ENCODE assay signal across 8 mouse cellular contexts in genomic region chr15:6622512-6622911, GRCm38 (mm10).
DNase-seq lines count a peak whose midpoint lies in the region; ATAC-seq lines count a peak whose summit lies in the region.

No protein-coding gene starts in this region.

- no peak overlapping the region for H3K27ac ChIP-seq in liver, embryonic 16.5 days (ENCODE audit: low read length)

- H3K4me1 ChIP-seq in liver, embryonic 16.5 days (ENCODE audit: control insufficient read depth, low read depth, low read length), result peaks cover 13% of the 10 kb centered on the region

- DNase-seq in 416B (ENCODE audit: low read depth) (peak; percentile 87), ZHBTc4 (ENCODE audit: low read depth, low spot score) (peak; percentile 93)
- peak; percentile 69 to 73 for DNase-seq in cerebellum, postnatal 36 days
- DNase-seq in gastrocnemius, adult 8-10 months (ENCODE audit: low spot score in 2 of 2), result peak; percentile 36 to 59
- peak; percentile 79 to 92 for DNase-seq in kidney, postnatal 36 days
- DNase-seq in retina, adult 2 months (ENCODE audit: low read depth, low spot score), result peak; percentile 60
- DNase-seq in thymus, postnatal 36 days, result peak; percentile 76 to 83

- no peaks in the 10 kb centered on the region for H3K27me3 ChIP-seq in liver, embryonic 16.5 days (ENCODE audit: control insufficient read depth, insufficient read depth, low read depth, low read length)

- H3K36me3 ChIP-seq in liver, embryonic 16.5 days (ENCODE audit: control insufficient read depth, insufficient read depth), result no peaks in the 10 kb centered on the region

- WGBS in liver, embryonic 16.5 days (ENCODE audit: insufficient replicate concordance), result 5% methylated on average over 5 of the region's 5 CpGs

- no peak overlapping the region for H3K4me2 ChIP-seq in liver, embryonic 16.5 days (ENCODE audit: low read depth, low read length)

- H3K9me3 ChIP-seq in liver, embryonic 16.5 days (replicated peaks; ENCODE audit: control insufficient read depth, low read length), result no peaks in the 10 kb centered on the region

- H3K9ac ChIP-seq in liver, embryonic 16.5 days (ENCODE audit: low read depth, low read length), result no peak overlapping the region

- 0 out of 2 replicates have a peak, but pooled peaks have one; percentile 55 for ATAC-seq in liver, embryonic 16.5 days (ENCODE audit: low read depth)

- H3K4me3 ChIP-seq in liver, embryonic 16.5 days (ENCODE audit: low read depth, low read length), result no peak overlapping the region
